Comparison of ENCODE assay signal across 8 mouse cellular contexts in the genomic region with DNA sequence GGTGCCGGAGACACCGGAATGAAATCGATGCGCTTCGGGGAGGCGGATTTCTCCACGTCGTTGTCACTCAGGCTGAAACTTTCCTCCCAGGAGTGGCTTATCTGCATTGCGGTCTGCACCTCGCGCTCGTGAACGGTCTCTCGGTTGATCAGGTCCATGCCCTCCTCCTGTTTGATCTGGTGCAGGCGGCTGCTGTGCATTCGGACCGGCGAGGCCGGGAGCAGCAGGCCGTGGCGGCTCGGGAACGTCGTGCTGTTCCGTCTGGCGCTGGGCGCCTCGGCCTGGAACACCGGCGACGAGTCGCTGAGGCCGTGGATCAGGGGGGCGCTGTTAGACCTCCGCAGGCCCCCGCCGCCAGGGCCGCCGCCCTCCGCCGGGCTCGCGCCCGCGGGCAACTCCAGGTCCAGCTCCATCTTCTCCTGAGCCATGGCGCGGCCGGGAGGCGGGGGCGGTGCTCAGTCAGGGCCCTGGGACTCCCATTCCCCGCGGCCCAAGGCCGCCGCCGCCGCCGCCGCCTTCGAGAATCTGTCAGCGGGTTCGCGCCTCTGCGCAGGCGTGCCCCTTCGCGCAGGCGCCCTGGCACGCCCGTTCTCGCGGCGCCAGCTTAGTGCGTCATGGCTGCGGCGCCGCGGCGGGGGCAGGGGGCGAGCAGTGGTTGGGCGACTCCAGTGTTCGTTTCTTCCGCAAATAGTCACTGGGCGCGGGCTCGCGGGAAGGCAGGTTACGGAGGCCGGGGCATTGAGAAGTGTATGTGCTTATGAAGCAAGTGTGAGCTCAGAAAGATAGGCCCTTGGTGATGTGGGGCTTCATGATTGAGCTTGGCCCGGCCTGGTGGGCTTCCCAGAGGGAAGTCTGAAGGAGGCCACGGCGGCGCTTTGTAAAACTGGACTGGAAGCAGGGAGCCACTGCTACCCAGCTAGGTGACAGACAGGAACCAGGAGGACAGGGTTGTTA. TPM values are rescaled to one million over a fixed set of nuclear protein-coding genes. Genes with fewer than 3 reads are reported as not detected.
DNase-seq lines count a peak whose midpoint lies in the region; ATAC-seq and TF ChIP-seq lines count a peak whose summit lies in the region.

A gene (minus strand): TSS at position 428 of the 954 bp plus-strand sequence.

- under 1% methylated on average over 79 of the region's 92 CpGs for WGBS in forebrain, embryonic 12.5 days
- under 1% methylated on average over 81 of the region's 92 CpGs for WGBS in heart, postnatal 0 days
- WGBS in liver, embryonic 16.5 days (ENCODE audit: insufficient replicate concordance) = under 1% methylated on average over 88 of the region's 92 CpGs
- under 1% methylated on average over 88 of the region's 92 CpGs for WGBS in neural tube, embryonic 13.5 days

- H3K27me3 ChIP-seq in CH12.LX (replicated peaks) = no peaks in the 10 kb centered on the region
- H3K27me3 ChIP-seq in forebrain, embryonic 12.5 days = no peaks in the 10 kb centered on the region
- no peaks in the 10 kb centered on the region for H3K27me3 ChIP-seq in heart, postnatal 0 days (ENCODE audit: control insufficient read depth, insufficient read depth, low read length)
- H3K27me3 ChIP-seq in liver, embryonic 16.5 days (ENCODE audit: control insufficient read depth, insufficient read depth, low read depth, low read length) = no peaks in the 10 kb centered on the region
- no peaks in the 10 kb centered on the region for H3K27me3 ChIP-seq in neural tube, embryonic 13.5 days
- H3K27me3 ChIP-seq in testis, adult 2 months (ENCODE audit: control insufficient read depth, insufficient read depth, low read length) = no peaks in the 10 kb centered on the region

- peak; percentile 89 for TF ChIP-seq POLR2A in CH12.LX (IDR thresholded peaks at IDR 0.05; ENCODE audit: low read depth, low read length)
- peak; percentile 90 for TF ChIP-seq POLR2A in testis, adult 2 months (IDR thresholded peaks at IDR 0.05; ENCODE audit: control insufficient read depth, low read depth, low read length)

- in situ Hi-C loops in CH12.LX (cut with MboI; ENCODE audit: low pct_ligation_motif_present, low pct_unique_long_range_greater_than_20kb, low sequenced_read_pairs) = no loop called here

- H3K4me2 ChIP-seq in CH12.LX (ENCODE audit: insufficient read depth, low read depth, poor library complexity, severe bottlenecking) = peak within 1 kb of the TSS; percentile 87
- H3K4me2 ChIP-seq in forebrain, embryonic 12.5 days = peak within 1 kb of the TSS; percentile 65
- peak within 1 kb of the TSS; percentile 96 for H3K4me2 ChIP-seq in heart, postnatal 0 days (ENCODE audit: low read depth, low read length)
- peak within 1 kb of the TSS; percentile 81 for H3K4me2 ChIP-seq in liver, embryonic 16.5 days (ENCODE audit: low read depth, low read length)
- peak within 1 kb of the TSS; percentile 63 for H3K4me2 ChIP-seq in neural tube, embryonic 13.5 days

- dilution Hi-C loops in CH12.LX (cut with MboI; ENCODE audit: extremely low pct_ligation_motif_present, extremely low pct_unique_long_range_greater_than_20kb, low sequenced_read_pairs) = no loop called here

- peaks cover 3 to 18% of the 10 kb centered on the region in 2 experiments for H3K36me3 ChIP-seq in CH12.LX (replicated peaks in 1 of 2; ENCODE audit: control insufficient read depth in 1 of 2, insufficient read depth in 1 of 2, low read length in 1 of 2)
- H3K36me3 ChIP-seq in forebrain, embryonic 12.5 days (replicated peaks) = no peaks in the 10 kb centered on the region; the same call in 1 of the 2 replicates
- H3K36me3 ChIP-seq in heart, postnatal 0 days (replicated peaks; ENCODE audit: control insufficient read depth, insufficient read depth, low read length) = no peaks in the 10 kb centered on the region
- H3K36me3 ChIP-seq in liver, embryonic 16.5 days (ENCODE audit: control insufficient read depth, insufficient read depth) = no peaks in the 10 kb centered on the region
- H3K36me3 ChIP-seq in neural tube, embryonic 13.5 days = no peaks in the 10 kb centered on the region; the same call in 1 of the 2 replicates
- H3K36me3 ChIP-seq in testis, adult 2 months (ENCODE audit: control insufficient read depth, insufficient read depth, low read length) = peaks cover 1% of the 10 kb centered on the region; the same call in 1 of the 2 replicates

- no peak; the same call in none of the 2 replicates for TF ChIP-seq RAD21 in CH12.LX (IDR thresholded peaks at IDR 0.05; ENCODE audit: low read depth, low read length)

- H3K4me1 ChIP-seq in CH12.LX (ENCODE audit: control insufficient read depth in 1 of 2, insufficient read depth in 2 of 2) = peaks cover 11 to 16% of the 10 kb centered on the region in 2 experiments; a peak in 3 of 4 replicates
- H3K4me1 ChIP-seq in forebrain, embryonic 12.5 days = peaks cover 24% of the 10 kb centered on the region
- peaks cover 16% of the 10 kb centered on the region for H3K4me1 ChIP-seq in heart, postnatal 0 days (ENCODE audit: control insufficient read depth, insufficient read depth)
- peaks cover 16% of the 10 kb centered on the region for H3K4me1 ChIP-seq in liver, embryonic 16.5 days (ENCODE audit: control insufficient read depth, low read depth, low read length)
- H3K4me1 ChIP-seq in neural tube, embryonic 13.5 days (replicated peaks) = peaks cover 32% of the 10 kb centered on the region
- H3K4me1 ChIP-seq in testis, adult 2 months (ENCODE audit: control insufficient read depth, insufficient read depth, low read length) = peaks cover 4% of the 10 kb centered on the region

- H3K79me2 ChIP-seq in CH12.LX (replicated peaks; ENCODE audit: control insufficient read depth, extremely low read depth, insufficient read depth, poor library complexity, severe bottlenecking) = peaks cover 7% of the 10 kb centered on the region

- peak within 1 kb of the TSS; percentile 99 for H3K9ac ChIP-seq in CH12.LX (ENCODE audit: insufficient read depth, low read depth)
- peak within 1 kb of the TSS; percentile 89 for H3K9ac ChIP-seq in forebrain, embryonic 12.5 days
- H3K9ac ChIP-seq in heart, postnatal 0 days (replicated peaks; ENCODE audit: low read depth, low read length) = peak within 1 kb of the TSS; percentile 92
- H3K9ac ChIP-seq in liver, embryonic 16.5 days (ENCODE audit: low read depth, low read length) = peak within 1 kb of the TSS; percentile 97
- H3K9ac ChIP-seq in neural tube, embryonic 13.5 days = peak within 1 kb of the TSS; percentile 94

- TF ChIP-seq CTCF in CH12.LX (conservative IDR thresholded peaks at IDR 0.05 in 1 of 2, IDR thresholded peaks at IDR 0.05 in 1 of 2; ENCODE audit: low read depth in 2 of 2, low read length in 2 of 2) = peak in 1 of 2 experiments; percentile 44; a peak in 2 of 4 replicates
- TF ChIP-seq CTCF in heart, postnatal 0 days (IDR thresholded peaks at IDR 0.05; ENCODE audit: low read depth) = no peak
- TF ChIP-seq CTCF in testis, adult 2 months (IDR thresholded peaks at IDR 0.05; ENCODE audit: control insufficient read depth, insufficient read depth, insufficient replicate concordance, low read depth, low read length) = no peak

- ATAC-seq in forebrain, embryonic 12.5 days (ENCODE audit: low FRiP score) = peak; percentile 98
- peak; percentile 96 for ATAC-seq in heart, postnatal 0 days (ENCODE audit: insufficient read depth, low read depth)
- ATAC-seq in liver, embryonic 16.5 days (ENCODE audit: low read depth) = peak; percentile 91
- ATAC-seq in neural tube, embryonic 13.5 days (ENCODE audit: low read depth) = peak; percentile 97

- peak within 1 kb of the TSS; percentile 70 to 81 (median 76) for H3K4me3 ChIP-seq in CH12.LX (replicated peaks in 1 of 3; ENCODE audit: low read depth in 2 of 3, low read length in 2 of 3, poor library complexity in 1 of 3)
- H3K4me3 ChIP-seq in forebrain, embryonic 12.5 days (replicated peaks) = peak within 1 kb of the TSS; percentile 83
- peak within 1 kb of the TSS; percentile 92 for H3K4me3 ChIP-seq in heart, postnatal 0 days (ENCODE audit: low read depth, low read length)
- H3K4me3 ChIP-seq in liver, embryonic 16.5 days (ENCODE audit: low read depth, low read length) = peak within 1 kb of the TSS; percentile 91
- peak within 1 kb of the TSS; percentile 82 for H3K4me3 ChIP-seq in neural tube, embryonic 13.5 days
- peak within 1 kb of the TSS; percentile 96 for H3K4me3 ChIP-seq in testis, adult 2 months (ENCODE audit: control insufficient read depth, low read depth, low read length)

- peak; percentile 89 for DNase-seq in CH12.LX (ENCODE audit: extremely low read depth)
- DNase-seq in c-Kit-positive CD71-positive TER-119-negative erythroid progenitor cells, embryonic 14.5 days (ENCODE audit: low read depth) = peak; percentile 79
- DNase-seq in heart, postnatal 0 days (ENCODE audit: low spot score) = peak; percentile 89
- peak; percentile 93 to 96 for DNase-seq in kidney, postnatal 4 days

- TF ChIP-seq EP300 in CH12.LX (IDR thresholded peaks at IDR 0.05; ENCODE audit: low read length) = no peak
- TF ChIP-seq EP300 in heart, postnatal 0 days (IDR thresholded peaks at IDR 0.05; ENCODE audit: low read depth) = no peak

- H3K27ac ChIP-seq in CH12.LX (ENCODE audit: insufficient read depth, low read depth) = peak within 1 kb of the TSS; percentile 34
- peak within 1 kb of the TSS; percentile 94 for H3K27ac ChIP-seq in forebrain, embryonic 12.5 days
- peak within 1 kb of the TSS; percentile 96 for H3K27ac ChIP-seq in heart, postnatal 0 days (ENCODE audit: low read depth)
- peak within 1 kb of the TSS; percentile 95 for H3K27ac ChIP-seq in liver, embryonic 16.5 days (ENCODE audit: low read length)
- H3K27ac ChIP-seq in neural tube, embryonic 13.5 days (replicated peaks) = peak within 1 kb of the TSS; percentile 97
- peak within 1 kb of the TSS; percentile 96 for H3K27ac ChIP-seq in testis, adult 2 months (ENCODE audit: control insufficient read depth, insufficient read depth, low read depth, low read length)

- H3K9me3 ChIP-seq in CH12.LX (replicated peaks; ENCODE audit: low read length) = no peaks in the 10 kb centered on the region
- no peaks in the 10 kb centered on the region for H3K9me3 ChIP-seq in forebrain, embryonic 12.5 days
- H3K9me3 ChIP-seq in heart, postnatal 0 days (replicated peaks; ENCODE audit: control insufficient read depth, low read length) = no peaks in the 10 kb centered on the region
- H3K9me3 ChIP-seq in liver, embryonic 16.5 days (replicated peaks; ENCODE audit: control insufficient read depth, low read length) = no peaks in the 10 kb centered on the region
- no peaks in the 10 kb centered on the region for H3K9me3 ChIP-seq in neural tube, embryonic 13.5 days

TF ChIP-seq in CH12.LX, 34 proteins besides CTCF, POLR2A, EP300 and RAD21 (continues in another document):
- TF ChIP-seq MAZ (IDR thresholded peaks at IDR 0.05; ENCODE audit: low read depth, low read length) = peak; percentile 86

RNA-seq across cellular contexts. Expression of the gene that starts here (rescaled TPM):
- 4.1 and 4.5 TPM in 2 replicates for total RNA-seq in CH12.LX (2012; rRNA removed)
- total RNA-seq in CH12.LX (2014; rRNA removed) = 2.6 and 3.2 TPM in 2 replicates
- 29.2 and 34.6 TPM in 2 replicates for polyA plus RNA-seq in CH12.LX (2012; ENCODE audit: insufficient read length, low read depth)
- 63.2 and 65.4 TPM in 2 replicates for polyA plus RNA-seq in forebrain, embryonic 12.5 days (2016; fragmentation: Nextera tagmentation; extraction: Ambion mirVana)
- 3.9 and 11.4 TPM in 2 replicates for total RNA-seq in heart, postnatal 0 days (2014; rRNA removed; ENCODE audit: low replicate concordance)
- polyA plus RNA-seq in heart, postnatal 0 days (2015; fragmentation: Nextera tagmentation; extraction: Ambion mirVana) = 48.9 and 55.1 TPM in 2 replicates
- 20.3 and 20.5 TPM in 2 replicates for polyA plus RNA-seq in liver, embryonic 16.5 days (2015; fragmentation: Nextera tagmentation; extraction: Ambion mirVana)
- 55.6 and 59.6 TPM in 2 replicates for polyA plus RNA-seq in neural tube, embryonic 13.5 days (2015; fragmentation: Nextera tagmentation; extraction: Ambion mirVana)
- 21.3 and 23.0 TPM in 2 replicates for polyA plus RNA-seq in testis, adult 2 months (2012; rRNA removed)

Comparison
In these comparisons a context has a peak if more than half of its experiments do, and no peak if none do; other contexts are left out.
1. Peak in every context shown above with its lines: DNase-seq, ATAC-seq, H3K4me3 ChIP-seq and H3K27ac ChIP-seq.
2. H3K27ac ChIP-seq: peak in every context shown above with its lines; median percentile 97 in neural tube, embryonic 13.5 days; 96 in heart, postnatal 0 days; 96 in testis, adult 2 months; 95 in liver, embryonic 16.5 days; 94 in forebrain, embryonic 12.5 days; 34 in CH12.LX.